Mouse (Mus musculus): ENCODE results near the gene Schip1. TPM values are rescaled to one million over a fixed set of nuclear protein-coding genes. Genes with fewer than 3 reads are reported as not detected.

Gene Schip1
- polyA plus RNA-seq, 1 experiment: 8.0 TPM

DNA sequence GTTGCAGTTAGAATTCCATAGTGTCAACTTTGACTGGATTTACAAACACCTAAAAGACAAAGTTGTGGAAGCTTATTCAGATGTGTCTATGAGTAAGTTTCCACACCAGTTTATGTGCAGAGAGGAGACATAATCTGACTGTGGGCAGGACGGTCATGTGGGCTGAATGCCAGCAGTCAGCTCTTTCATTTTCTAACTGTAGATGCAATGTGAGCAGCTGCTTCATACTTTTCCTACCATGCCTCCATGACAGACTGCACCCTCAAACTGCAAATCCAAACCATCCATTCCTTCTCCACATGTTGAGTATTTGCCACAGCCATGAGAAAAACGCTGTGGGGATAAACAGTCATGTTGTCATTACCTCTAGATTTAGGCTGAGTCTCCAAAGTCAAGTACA lies 356.3 kb downstream of the Schip1 start:
- H3K27ac ChIP-seq (ENCODE audit: control insufficient read depth, insufficient read depth, low read depth, low read length, poor library complexity): no peak overlapping the region
- no peak overlapping the region for H3K4me3 ChIP-seq (replicated peaks; ENCODE audit: control insufficient read depth, low read depth, low read length)
- no peaks in the 10 kb centered on the region for H3K4me1 ChIP-seq (ENCODE audit: control insufficient read depth, insufficient read depth, low read length)
- 78% methylated on average over 2 of the region's 2 CpGs for WGBS
- TF ChIP-seq CTCF (IDR thresholded peaks at IDR 0.05; ENCODE audit: control insufficient read depth, insufficient read depth, low read length): no peak
- TF ChIP-seq POLR2A (IDR thresholded peaks at IDR 0.05; ENCODE audit: borderline replicate concordance, control insufficient read depth, low read depth, low read length): no peak

DNA sequence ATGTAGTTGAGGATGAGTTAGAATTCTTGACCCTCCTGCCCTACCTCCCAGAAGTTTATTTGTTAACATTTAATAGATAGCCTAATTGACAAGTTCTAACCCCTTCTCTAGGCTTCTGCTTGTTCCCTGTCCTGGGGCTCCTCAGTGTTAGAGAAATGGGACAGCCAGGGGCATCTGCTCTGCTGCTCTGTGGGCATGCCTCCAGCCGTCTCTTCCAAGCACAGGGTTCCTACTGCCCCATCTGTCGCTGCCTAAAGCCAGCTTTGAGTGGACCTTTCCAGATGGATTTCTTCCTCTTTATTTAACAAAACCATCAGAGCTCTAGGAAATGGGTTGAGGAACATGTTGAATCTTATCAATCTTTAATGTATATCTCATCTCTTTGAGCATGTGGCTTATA lies 357.2 kb downstream of the Schip1 start:
- no peak for TF ChIP-seq POLR2A (IDR thresholded peaks at IDR 0.05; ENCODE audit: borderline replicate concordance, control insufficient read depth, low read depth, low read length)
- TF ChIP-seq CTCF (IDR thresholded peaks at IDR 0.05; ENCODE audit: control insufficient read depth, insufficient read depth, low read length): no peak
- no peaks in the 10 kb centered on the region for H3K4me1 ChIP-seq (ENCODE audit: control insufficient read depth, insufficient read depth, low read length)
- WGBS: 88% methylated on average over 2 of the region's 2 CpGs
- H3K27ac ChIP-seq (ENCODE audit: control insufficient read depth, insufficient read depth, low read depth, low read length, poor library complexity): no peak overlapping the region
- H3K4me3 ChIP-seq (replicated peaks; ENCODE audit: control insufficient read depth, low read depth, low read length): no peak overlapping the region

GRCm38 (mm10) chr3:68428081-68428480 lies 363.5 kb downstream of the Schip1 start:
- Histone ChIP-seq H3K27ac (ENCODE audit: control insufficient read depth, insufficient read depth, low read depth, low read length, poor library complexity) (no peak overlapping the region), H3K4me3 (replicated peaks; ENCODE audit: control insufficient read depth, low read depth, low read length) (no peak overlapping the region), H3K4me1 (ENCODE audit: control insufficient read depth, insufficient read depth, low read length) (no peaks in the 10 kb centered on the region)
- TF ChIP-seq POLR2A (IDR thresholded peaks at IDR 0.05; ENCODE audit: borderline replicate concordance, control insufficient read depth, low read depth, low read length) (no peak), CTCF (IDR thresholded peaks at IDR 0.05; ENCODE audit: control insufficient read depth, insufficient read depth, low read length) (no peak)
- WGBS: 89% methylated on average over 5 of the region's 5 CpGs

GRCm38 (mm10) chr3:68434435-68434834 lies 369.8 kb downstream of the Schip1 start:
- no peak overlapping the region for H3K4me3 ChIP-seq (replicated peaks; ENCODE audit: control insufficient read depth, low read depth, low read length)
- TF ChIP-seq POLR2A (IDR thresholded peaks at IDR 0.05; ENCODE audit: borderline replicate concordance, control insufficient read depth, low read depth, low read length): no peak
- TF ChIP-seq CTCF (IDR thresholded peaks at IDR 0.05; ENCODE audit: control insufficient read depth, insufficient read depth, low read length): no peak
- no peaks in the 10 kb centered on the region for H3K4me1 ChIP-seq (ENCODE audit: control insufficient read depth, insufficient read depth, low read length)
- WGBS: 76% methylated on average over 7 of the region's 7 CpGs
- H3K27ac ChIP-seq (ENCODE audit: control insufficient read depth, insufficient read depth, low read depth, low read length, poor library complexity): no peak overlapping the region

DNA sequence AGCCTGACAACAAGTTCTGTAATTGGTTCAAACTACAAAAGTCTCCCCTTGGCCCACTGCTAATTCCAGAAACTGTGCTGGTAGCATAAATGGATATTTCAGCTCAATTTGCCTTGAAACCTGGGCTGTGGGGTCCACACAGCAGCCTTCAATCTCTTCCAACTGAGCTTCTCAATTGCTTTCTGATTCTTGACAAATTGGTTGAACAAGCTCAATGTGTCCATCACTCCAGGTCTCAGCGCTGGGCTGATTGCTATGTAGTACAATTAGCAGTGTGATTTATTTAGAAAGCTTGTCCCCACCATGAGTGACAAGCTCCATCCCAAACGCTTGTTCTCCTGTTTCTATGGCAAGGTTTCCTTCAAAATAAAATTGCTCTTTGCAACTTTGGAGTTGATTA lies 370.3 kb downstream of the Schip1 start:
- Histone ChIP-seq H3K4me3 (replicated peaks; ENCODE audit: control insufficient read depth, low read depth, low read length) (no peak overlapping the region), H3K4me1 (ENCODE audit: control insufficient read depth, insufficient read depth, low read length) (no peaks in the 10 kb centered on the region), H3K27ac (ENCODE audit: control insufficient read depth, insufficient read depth, low read depth, low read length, poor library complexity) (no peak overlapping the region)
- no peak for TF ChIP-seq POLR2A (IDR thresholded peaks at IDR 0.05; ENCODE audit: borderline replicate concordance, control insufficient read depth, low read depth, low read length)
- no peak for TF ChIP-seq CTCF (IDR thresholded peaks at IDR 0.05; ENCODE audit: control insufficient read depth, insufficient read depth, low read length)
- WGBS: 74% methylated on average over 2 of the region's 2 CpGs

GRCm38 (mm10) chr3:68448480-68448879 lies 383.9 kb downstream of the Schip1 start:
- no peak overlapping the region for H3K27ac ChIP-seq (ENCODE audit: control insufficient read depth, insufficient read depth, low read depth, low read length, poor library complexity)
- H3K4me1 ChIP-seq (ENCODE audit: control insufficient read depth, insufficient read depth, low read length): no peaks in the 10 kb centered on the region
- no peak for TF ChIP-seq CTCF (IDR thresholded peaks at IDR 0.05; ENCODE audit: control insufficient read depth, insufficient read depth, low read length)
- no peak for TF ChIP-seq POLR2A (IDR thresholded peaks at IDR 0.05; ENCODE audit: borderline replicate concordance, control insufficient read depth, low read depth, low read length)
- 62% methylated on average over 2 of the region's 2 CpGs for WGBS
- no peak overlapping the region for H3K4me3 ChIP-seq (replicated peaks; ENCODE audit: control insufficient read depth, low read depth, low read length)

DNA sequence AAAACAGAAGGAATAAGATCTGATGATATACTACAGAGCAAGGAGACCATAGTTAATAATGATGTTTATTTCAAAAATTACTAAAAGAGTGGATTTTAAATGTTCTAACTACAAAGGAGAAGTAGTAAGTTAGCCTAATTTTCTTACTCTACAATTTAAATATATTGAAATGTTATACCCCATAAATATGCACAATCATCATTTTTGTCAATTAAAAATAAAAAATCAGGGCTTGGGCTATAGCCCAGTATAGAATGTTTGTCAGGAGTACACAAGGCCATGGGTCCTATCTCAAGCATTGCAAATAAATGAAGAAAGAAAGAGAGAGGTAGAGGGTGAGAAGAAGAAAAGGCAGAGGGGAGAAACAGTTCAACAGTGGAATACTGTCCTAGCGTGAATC lies 387.0 kb downstream of the Schip1 start:
- TF ChIP-seq CTCF (IDR thresholded peaks at IDR 0.05; ENCODE audit: control insufficient read depth, insufficient read depth, low read length): no peak
- TF ChIP-seq POLR2A (IDR thresholded peaks at IDR 0.05; ENCODE audit: borderline replicate concordance, control insufficient read depth, low read depth, low read length): no peak
- Histone ChIP-seq H3K4me1 (ENCODE audit: control insufficient read depth, insufficient read depth, low read length) (no peaks in the 10 kb centered on the region), H3K4me3 (replicated peaks; ENCODE audit: control insufficient read depth, low read depth, low read length) (no peak overlapping the region), H3K27ac (ENCODE audit: control insufficient read depth, insufficient read depth, low read depth, low read length, poor library complexity) (no peak overlapping the region)
- WGBS: 89% methylated on average over 1 of the region's 1 CpGs

DNA sequence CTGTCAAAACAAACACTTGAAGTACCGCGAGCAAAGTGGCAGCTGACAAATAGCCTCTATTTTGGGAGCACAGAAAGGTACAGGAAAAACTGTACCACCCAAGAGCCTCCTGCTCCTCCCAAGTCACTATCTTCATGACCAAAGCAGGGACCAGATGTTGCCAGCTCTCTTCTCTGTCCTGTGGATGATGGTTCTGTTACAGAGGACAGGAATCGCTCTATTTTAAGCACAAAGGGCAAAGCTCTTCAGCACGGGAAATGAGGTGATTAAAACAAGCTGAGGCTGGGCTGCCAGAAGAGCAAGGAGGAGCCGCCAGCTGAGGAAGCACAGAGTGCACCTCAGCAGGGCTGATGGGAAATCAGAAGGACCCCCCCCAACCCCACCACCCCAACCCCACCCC lies 388.7 kb downstream of the Schip1 start:
- no peak overlapping the region for H3K27ac ChIP-seq (ENCODE audit: control insufficient read depth, insufficient read depth, low read depth, low read length, poor library complexity)
- 5% methylated on average over 5 of the region's 5 CpGs for WGBS
- H3K4me1 ChIP-seq (ENCODE audit: control insufficient read depth, insufficient read depth, low read length): no peaks in the 10 kb centered on the region
- H3K4me3 ChIP-seq (replicated peaks; ENCODE audit: control insufficient read depth, low read depth, low read length): no peak overlapping the region
- TF ChIP-seq CTCF (IDR thresholded peaks at IDR 0.05; ENCODE audit: control insufficient read depth, insufficient read depth, low read length): no peak
- no peak for TF ChIP-seq POLR2A (IDR thresholded peaks at IDR 0.05; ENCODE audit: borderline replicate concordance, control insufficient read depth, low read depth, low read length)

DNA sequence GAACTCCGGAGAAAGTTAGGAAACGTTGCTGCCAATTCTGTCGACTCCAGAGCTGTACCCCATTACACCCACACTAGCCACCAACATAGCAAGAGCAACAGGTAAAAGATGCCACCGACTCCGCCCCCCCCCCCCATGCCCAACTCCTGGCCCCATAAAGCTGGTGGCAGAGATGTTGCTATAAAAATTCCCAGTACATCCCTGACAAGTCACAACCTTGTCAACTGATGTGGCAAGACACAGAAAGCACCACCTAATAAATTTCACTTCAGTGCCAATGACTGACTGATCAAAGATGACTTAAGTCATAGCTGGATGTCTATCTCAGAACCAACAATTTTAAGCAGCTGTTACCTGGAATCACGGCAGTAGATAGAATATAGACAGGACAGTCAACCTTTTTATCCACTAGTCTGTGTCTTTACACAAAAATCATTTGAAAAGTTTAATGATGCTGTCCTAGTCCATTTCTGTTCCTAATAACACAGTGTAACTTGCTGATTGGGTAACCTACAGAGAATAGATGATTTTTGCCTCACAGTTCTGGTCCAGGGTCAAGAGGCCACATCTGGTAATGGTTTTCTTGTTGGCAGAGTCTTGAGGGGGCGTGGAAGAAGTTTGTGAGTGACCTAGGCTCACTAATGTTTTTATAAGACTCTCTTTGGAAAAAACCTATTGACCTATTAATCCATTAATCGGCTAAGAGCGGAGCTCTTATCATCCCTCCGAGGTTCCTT lies 389.3 kb downstream of the Schip1 start:
- H3K4me1 ChIP-seq (ENCODE audit: control insufficient read depth, insufficient read depth, low read length): no peaks in the 10 kb centered on the region
- no peak overlapping the region for H3K4me3 ChIP-seq (replicated peaks; ENCODE audit: control insufficient read depth, low read depth, low read length)
- TF ChIP-seq POLR2A (IDR thresholded peaks at IDR 0.05; ENCODE audit: borderline replicate concordance, control insufficient read depth, low read depth, low read length): no peak
- no peak for TF ChIP-seq CTCF (IDR thresholded peaks at IDR 0.05; ENCODE audit: control insufficient read depth, insufficient read depth, low read length)
- no peak overlapping the region for H3K27ac ChIP-seq (ENCODE audit: control insufficient read depth, insufficient read depth, low read depth, low read length, poor library complexity)
- WGBS: 56% methylated on average over 10 of the region's 10 CpGs

Measured in bone marrow, adult 2 months (tissue).